Mouse (Mus musculus): Measurements from ENCODE around the gene Gm7579. TPM values are rescaled to one million over a fixed set of nuclear protein-coding genes. Genes with fewer than 3 reads are reported as not detected.

The Gm7579 gene
- polyA plus RNA-seq (2017; shearing (Covaris generic)), result not detected

DNA sequence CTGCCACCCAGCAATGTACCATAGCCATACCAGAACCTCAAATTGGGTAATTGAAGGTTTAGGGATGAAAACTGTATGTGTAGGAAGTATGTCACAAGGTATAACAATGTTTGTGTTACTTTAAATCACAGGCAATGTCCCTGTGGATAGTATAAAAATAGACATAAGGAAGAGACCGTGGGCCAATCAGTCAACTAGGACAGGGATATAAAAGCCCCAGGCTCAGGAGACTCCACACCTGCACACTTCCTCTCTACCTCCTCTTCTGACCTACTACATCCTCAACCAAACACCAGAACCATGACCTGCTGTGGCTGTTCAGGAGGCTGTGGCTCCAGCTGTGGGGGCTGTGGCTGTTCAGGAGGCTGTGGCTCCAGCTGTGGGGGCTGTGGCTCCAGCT lies at the start of gene Gm7579:
TSS of gene Gm7579 (plus strand) at position 301 of the 400 bp plus-strand sequence.

DNA sequence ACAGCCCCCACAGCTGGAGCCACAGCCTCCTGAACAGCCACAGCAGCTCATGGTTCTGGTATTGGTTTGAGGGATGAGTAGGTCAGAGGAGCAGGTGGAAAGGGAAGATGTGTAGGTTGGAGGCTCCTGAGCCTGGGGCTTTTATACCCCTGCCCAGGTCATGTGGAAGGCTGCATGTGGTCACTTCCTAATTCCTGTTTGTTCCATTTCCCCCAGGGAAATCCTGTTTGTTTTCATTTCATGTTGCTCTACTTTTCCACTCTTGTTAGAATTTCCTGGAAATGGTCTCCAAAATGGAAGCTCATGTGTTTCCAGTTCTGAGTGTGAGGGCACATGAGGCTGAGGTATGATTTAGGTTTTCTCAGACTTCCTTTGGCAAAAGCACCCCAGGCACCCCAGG lies 46.0 kb upstream of the Gm7579 start, which contains the start of gene Gm4553:
TSS of gene Gm4553 (minus strand) at position 101 of the 400 bp plus-strand sequence.

DNA sequence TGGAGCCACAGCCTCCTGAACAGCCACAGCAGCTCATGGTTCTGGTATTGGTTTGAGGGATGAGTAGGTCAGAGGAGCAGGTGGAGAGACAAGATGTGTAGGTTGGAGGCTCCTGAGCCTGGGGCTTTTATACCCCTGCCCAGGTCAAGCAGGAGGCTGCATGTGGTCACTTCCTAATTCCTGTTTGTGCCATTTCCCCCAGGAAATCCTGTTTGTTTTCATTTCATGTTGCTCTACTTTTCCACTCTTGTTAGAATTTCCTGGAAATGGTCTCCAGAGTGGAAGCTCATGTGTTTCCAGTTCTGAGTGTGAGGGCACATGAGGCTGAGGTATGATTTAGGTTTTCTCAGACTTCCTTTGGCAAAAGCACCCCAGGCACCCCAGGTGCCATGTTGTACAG lies 35.8 kb upstream of the Gm7579 start, which contains the start of gene Krtap5-2:
TSS of gene Krtap5-2 (minus strand) at position 101 of the 400 bp plus-strand sequence.

DNA sequence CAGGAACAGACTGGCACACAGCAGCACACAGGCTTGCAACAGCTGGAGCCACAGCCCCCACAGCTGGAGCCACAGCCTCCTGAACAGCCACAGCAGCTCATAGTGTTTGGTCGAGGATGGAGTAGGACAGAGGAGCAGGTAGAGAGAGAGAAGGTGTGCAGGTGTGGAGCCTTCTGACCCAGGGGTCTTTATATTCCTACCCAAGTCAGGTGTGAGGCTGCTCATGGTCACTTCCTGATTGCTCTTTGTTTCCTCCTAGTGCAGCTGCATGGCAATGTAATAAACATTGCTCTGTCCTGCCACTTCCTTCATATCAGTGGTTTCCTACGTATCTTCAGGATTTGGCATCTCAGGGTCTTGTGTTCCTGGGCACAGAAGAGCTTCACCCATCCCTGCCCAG lies 21.4 kb upstream of the Gm7579 start, which contains the start of gene Gm10153:
TSS of gene Gm10153 (minus strand) at position 101 of the 400 bp plus-strand sequence.

DNA sequence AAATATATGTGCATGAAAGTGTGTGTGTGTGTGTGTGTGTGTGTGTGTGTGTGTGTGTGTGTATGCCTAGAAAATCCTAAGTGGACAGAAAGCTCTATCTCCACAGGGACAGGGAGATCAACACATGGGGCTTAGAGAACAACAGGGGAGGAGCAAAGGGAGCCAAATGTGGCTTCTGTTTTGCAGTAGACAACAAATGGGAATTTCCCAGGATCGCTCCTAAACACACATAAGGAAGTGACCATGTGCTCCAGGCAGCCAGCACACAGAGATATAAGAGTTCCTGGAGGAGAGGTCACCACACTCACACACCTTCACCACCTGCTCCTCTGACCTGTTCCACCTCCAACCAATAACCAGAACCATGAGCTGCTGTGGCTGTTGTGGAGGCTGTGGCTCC lies 10.6 kb upstream of the Gm7579 start, which contains the start of gene Krtap5-3:
TSS of gene Krtap5-3 (plus strand) at position 301 of the 400 bp plus-strand sequence.

DNA sequence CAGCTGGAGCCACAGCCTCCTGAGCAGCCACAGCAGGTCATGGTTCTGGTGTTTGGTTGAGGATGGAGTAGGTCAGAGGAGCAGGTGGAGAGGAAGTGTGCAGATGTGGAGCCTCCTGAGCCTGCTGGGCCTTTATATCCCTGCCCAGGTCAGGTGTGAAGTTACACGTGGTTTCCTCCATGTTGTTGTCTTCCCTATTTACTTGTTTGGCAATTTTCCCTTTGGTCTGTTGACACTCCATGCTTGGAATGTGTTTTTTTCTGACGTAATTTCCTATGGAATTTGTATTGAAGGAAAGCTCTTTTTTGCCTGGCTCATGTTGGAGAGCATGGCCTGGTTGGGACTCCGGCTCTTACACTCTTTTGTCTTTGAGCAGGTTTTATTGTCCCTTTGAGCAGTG lies 18.2 kb downstream of the Gm7579 start, which contains the start of gene Krtap5-5:
TSS of gene Krtap5-5 (minus strand) at position 101 of the 400 bp plus-strand sequence.

DNA sequence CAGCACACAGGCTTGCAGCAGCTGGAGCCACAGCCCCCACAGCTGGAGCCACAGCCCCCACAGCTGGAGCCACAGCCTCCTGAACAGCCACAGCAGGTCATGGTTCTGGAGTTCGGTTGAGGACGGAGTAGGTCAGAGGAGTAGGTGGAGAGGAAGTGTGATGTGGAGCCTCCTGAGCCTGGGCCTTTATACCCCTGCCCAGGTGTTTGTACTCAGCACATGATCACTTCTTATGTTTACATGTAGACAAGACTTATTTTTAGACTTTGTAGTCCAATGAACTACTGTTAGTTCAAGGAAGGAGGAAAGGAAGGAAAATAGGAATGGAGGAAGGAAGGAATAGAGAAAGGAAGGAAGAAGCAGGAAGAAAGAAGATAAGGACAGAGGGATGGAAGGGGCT lies 29.3 kb downstream of the Gm7579 start, which contains the start of gene Gm40460:
TSS of gene Gm40460 (minus strand) at position 101 of the 400 bp plus-strand sequence.

DNA sequence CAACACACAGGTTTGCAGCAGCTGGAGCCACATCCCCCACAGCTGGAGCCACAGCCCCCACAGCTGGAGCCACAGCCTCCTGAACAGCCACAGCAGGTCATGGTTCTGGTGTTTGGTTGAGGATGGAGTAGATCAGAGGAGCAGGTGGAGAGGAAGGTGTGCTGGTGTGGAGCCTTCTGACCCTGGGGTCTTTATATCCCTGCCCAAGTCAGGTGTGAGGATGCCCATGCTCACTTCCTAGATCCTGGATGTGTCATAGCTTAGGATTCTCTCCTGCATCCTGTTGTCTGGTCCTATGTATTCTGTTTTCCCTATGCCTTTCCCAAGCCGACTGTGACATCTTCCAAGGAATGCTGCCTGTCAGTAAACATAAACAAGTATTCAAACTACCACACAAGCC lies 46.6 kb downstream of the Gm7579 start, which contains the start of gene Gm2431:
TSS of gene Gm2431 (minus strand) at position 101 of the 400 bp plus-strand sequence.

Other genes with a start within 250 kb of the Gm7579 start
- gene Mob2, start 150.8 kb upstream of the Gm7579 start, polyA plus RNA-seq (2017; shearing (Covaris generic)), result 76.0 TPM
- gene Dusp8, start 116.0 kb upstream of the Gm7579 start, polyA plus RNA-seq (2017; shearing (Covaris generic)), result not detected
- not detected for gene Gm45618, start 91.1 kb upstream of the Gm7579 start, polyA plus RNA-seq (2017; shearing (Covaris generic))
- not detected for gene Gm39115, start 75.8 kb upstream of the Gm7579 start, polyA plus RNA-seq (2017; shearing (Covaris generic))
- gene Gm45337, start 67.3 kb upstream of the Gm7579 start, polyA plus RNA-seq (2017; shearing (Covaris generic)), result not detected
- gene Gm29735, start 54.7 kb upstream of the Gm7579 start, polyA plus RNA-seq (2017; shearing (Covaris generic)), result not detected
- gene Gm4553, start 46.1 kb upstream of the Gm7579 start, polyA plus RNA-seq (2017; shearing (Covaris generic)), result not detected
- not detected for gene Krtap5-2, start 35.9 kb upstream of the Gm7579 start, polyA plus RNA-seq (2017; shearing (Covaris generic))
- not detected for gene Gm10153, start 21.5 kb upstream of the Gm7579 start, polyA plus RNA-seq (2017; shearing (Covaris generic))
- gene Krtap5-3, start 10.5 kb upstream of the Gm7579 start, polyA plus RNA-seq (2017; shearing (Covaris generic)), result not detected
- not detected for gene Krtap5-5, start 18.1 kb downstream of the Gm7579 start, polyA plus RNA-seq (2017; shearing (Covaris generic))
- gene Gm40460, start 29.2 kb downstream of the Gm7579 start, polyA plus RNA-seq (2017; shearing (Covaris generic)), result not detected
- gene Gm2431, start 46.5 kb downstream of the Gm7579 start, polyA plus RNA-seq (2017; shearing (Covaris generic)), result not detected
- not detected for gene Gm4559, start 62.5 kb downstream of the Gm7579 start, polyA plus RNA-seq (2017; shearing (Covaris generic))
- not detected for gene Krtap5-1, start 85.3 kb downstream of the Gm7579 start, polyA plus RNA-seq (2017; shearing (Covaris generic))
- not detected for gene Krtap5-4, start 91.7 kb downstream of the Gm7579 start, polyA plus RNA-seq (2017; shearing (Covaris generic))
- 4.5 TPM for gene Ifitm10, start 161.9 kb downstream of the Gm7579 start, polyA plus RNA-seq (2017; shearing (Covaris generic))
- gene Gm49369, start 170.8 kb downstream of the Gm7579 start, polyA plus RNA-seq (2017; shearing (Covaris generic)), result not detected
- gene Ctsd, start 176.2 kb downstream of the Gm7579 start, polyA plus RNA-seq (2017; shearing (Covaris generic)), result 352 TPM
- not detected for gene Syt8, start 223.0 kb downstream of the Gm7579 start, polyA plus RNA-seq (2017; shearing (Covaris generic))
- gene Tnni2, start 229.9 kb downstream of the Gm7579 start, polyA plus RNA-seq (2017; shearing (Covaris generic)), result not detected
- gene Lsp1, start 248.9 kb downstream of the Gm7579 start, polyA plus RNA-seq (2017; shearing (Covaris generic)), result 1,177 TPM